In genomic region chr11:46741716-46742115, GRCm38 (mm10) we compare ENCODE assay signal across 20 mouse cellular contexts. TPM values are rescaled to one million over a fixed set of nuclear protein-coding genes. Genes with fewer than 3 reads are reported as not detected.
"Had no signal": no experiment of that assay in that cellular context is flagged by ENCODE, and none has a peak within 500 bp of the region (broad histone marks: within the 10 kb centered on the region; RNA-seq: fewer than 3 reads in every experiment).

No protein-coding gene starts in this region.

- DNase-seq: cerebellum, adult 8-10 months; cerebellum, adult 9-10 months; cerebellum, adult 9-11 months; cerebellum, postnatal 10 days; cerebellum, postnatal 14 days; cerebellum, postnatal 25 days; cerebellum, postnatal 36 days; embryo, embryonic 11 days; forebrain, postnatal 0 days; gastrocnemius, adult 2 months; gastrocnemius, postnatal 10 days; gastrocnemius, postnatal 14 days; gastrocnemius, postnatal 25 days; gastrocnemius, postnatal 36 days; heart, adult 2 months had no signal

RNA-seq across cellular contexts. Expression of gene Havcr1, which starts 6.8 kb away (rescaled TPM):
- total RNA-seq: common myeloid progenitor, adult 5-6 weeks; forebrain, postnatal 0 days; gastrocnemius, adult 18-20 months; gastrocnemius, adult 2 months; gastrocnemius, postnatal 14 days; gastrocnemius, postnatal 25 days; gastrocnemius, postnatal 36 days; granulocyte monocyte progenitor cell, adult 5-6 weeks; heart, adult 2 months; heart, adult 8-10 months had no signal

RNA-seq across cellular contexts. Expression of gene Timd2, which starts 34.9 kb away (rescaled TPM):
- total RNA-seq: common myeloid progenitor, adult 5-6 weeks; forebrain, postnatal 0 days; gastrocnemius, adult 18-20 months; gastrocnemius, adult 2 months; gastrocnemius, adult 8-10 months; gastrocnemius, postnatal 10 days; gastrocnemius, postnatal 14 days; gastrocnemius, postnatal 25 days; gastrocnemius, postnatal 36 days; granulocyte monocyte progenitor cell, adult 5-6 weeks; heart, adult 2 months; heart, adult 8-10 months had no signal
